Mouse (Mus musculus) neutrophil, adult 5-6 weeks (primary cell): ENCODE measurements around the gene Ypel3. TPM values are rescaled to one million over a fixed set of nuclear protein-coding genes. Genes with fewer than 3 reads are reported as not detected.

ENCODE experiments used
- total RNA-seq: library from RNA; stranded (forward); fragments of 200-1000 nt; gene quantifications from 2 replicates; pipeline ENCODE4 v1.2.3, GENCODE M21; 2017

Gene Ypel3
- total RNA-seq, 1 experiment from 2014 or later, result 379 TPM

Other genes starting within 250 kb of the Ypel3 start
- 93.6 and 99.5 TPM in 2 replicates for gene Eif3c, start 210.5 kb upstream of the Ypel3 start, total RNA-seq
- 90.5 and 117 TPM in 2 replicates for gene Apobr, start 192.0 kb upstream of the Ypel3 start, total RNA-seq
- 97.2 and 102 TPM in 2 replicates for gene Cln3, start 191.1 kb upstream of the Ypel3 start, total RNA-seq
- 0.86 and 1.4 TPM in 2 replicates for gene Il27, start 182.0 kb upstream of the Ypel3 start, total RNA-seq
- gene Nupr1, start 146.1 kb upstream of the Ypel3 start, total RNA-seq, result 6.9 and 9.5 TPM in 2 replicates
- gene Sgf29, start 127.6 kb upstream of the Ypel3 start, total RNA-seq, result 43.8 and 56.5 TPM in 2 replicates
- 0.93 and 1.1 TPM in 2 replicates for gene Sult1a1, start 100.5 kb upstream of the Ypel3 start, total RNA-seq
- 27.4 and 28.0 TPM in 2 replicates for gene Bola2, start 81.6 kb upstream of the Ypel3 start, total RNA-seq
- 3.3 and 4.2 TPM in 2 replicates for gene Slx1b, start 81.2 kb upstream of the Ypel3 start, total RNA-seq
- gene Coro1a, start 69.2 kb upstream of the Ypel3 start, total RNA-seq, result 1,403 and 1,487 TPM in 2 replicates
- 48.8 and 51.2 TPM in 2 replicates for gene Mapk3, start 17.4 kb upstream of the Ypel3 start, total RNA-seq
- 25.8 and 26.5 TPM in 2 replicates for gene Gdpd3, start 10.6 kb upstream of the Ypel3 start, total RNA-seq
- gene Tbx6, start 4.5 kb downstream of the Ypel3 start, total RNA-seq, result 14.4 and 19.8 TPM in 2 replicates
- gene Ppp4c, start 15.5 kb downstream of the Ypel3 start, total RNA-seq, result 210 and 221 TPM in 2 replicates
- gene Fam57b, start 20.7 kb downstream of the Ypel3 start, total RNA-seq, result not detected in 2 replicates
- not detected in 2 replicates for gene 4930451I11Rik, start 54.7 kb downstream of the Ypel3 start, total RNA-seq
- gene Doc2a, start 70.5 kb downstream of the Ypel3 start, total RNA-seq, result not detected in 2 replicates
- gene Hirip3, start 85.0 kb downstream of the Ypel3 start, total RNA-seq, result 37.7 and 46.2 TPM in 2 replicates
- 44.6 and 46.8 TPM in 2 replicates for gene Ino80e, start 85.4 kb downstream of the Ypel3 start, total RNA-seq
- 73.7 and 93.1 TPM in 2 replicates for gene Taok2, start 107.7 kb downstream of the Ypel3 start, total RNA-seq
- gene Tmem219, start 146.0 kb downstream of the Ypel3 start, total RNA-seq, result 32.3 and 32.6 TPM in 2 replicates
- 29.1 and 32.8 TPM in 2 replicates for gene Kctd13, start 151.9 kb downstream of the Ypel3 start, total RNA-seq
- gene Asphd1, start 172.6 kb downstream of the Ypel3 start, total RNA-seq, result not detected in 2 replicates
- 1.7 and 2.9 TPM in 2 replicates for gene Sez6l2, start 173.6 kb downstream of the Ypel3 start, total RNA-seq
- gene Cdipt, start 199.0 kb downstream of the Ypel3 start, total RNA-seq, result 59.1 and 66.1 TPM in 2 replicates
- gene Cdiptos, start 199.1 kb downstream of the Ypel3 start, total RNA-seq, result 2.2 and 2.3 TPM in 2 replicates
- 106 and 110 TPM in 2 replicates for gene Mvp, start 237.7 kb downstream of the Ypel3 start, total RNA-seq
- 8.4 and 32.4 TPM in 2 replicates for gene Pagr1b, start 239.5 kb downstream of the Ypel3 start, total RNA-seq
- 33.3 and 49.8 TPM in 2 replicates for gene Pagr1a, start 240.4 kb downstream of the Ypel3 start, total RNA-seq
- gene Gm42742, start 244.1 kb downstream of the Ypel3 start, total RNA-seq, result 22.7 and 34.7 TPM in 2 replicates
- 2.6 TPM in 1 of 2 replicates, not detected in the other for gene Prrt2, start 244.3 kb downstream of the Ypel3 start, total RNA-seq